Mouse (Mus musculus): ENCODE measurements around the gene Fibin.

Gene Fibin

DNA sequence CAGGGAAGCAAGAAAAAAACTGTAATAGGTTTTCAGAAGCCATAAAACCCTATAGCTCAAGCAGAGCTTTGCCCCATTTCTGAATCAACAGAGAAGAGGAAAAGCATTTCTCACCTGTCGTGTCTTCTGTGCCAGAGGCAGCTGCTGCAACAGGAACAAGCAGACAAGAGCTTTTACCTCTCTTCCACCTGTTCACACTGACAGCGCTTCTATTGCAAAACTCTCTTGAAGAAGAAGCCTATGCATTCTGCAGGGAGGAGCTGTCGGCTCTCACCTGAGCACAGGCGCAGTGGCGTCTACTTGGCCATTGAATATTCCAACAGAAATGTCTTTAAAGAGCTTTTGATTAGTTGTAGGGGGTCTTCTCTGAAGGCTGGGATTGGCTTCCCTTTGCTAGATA, 48.9 kb downstream of the Fibin start:
- DNase-seq (ENCODE audit: low spot score), result no peak

GRCm38 (mm10) chr2:110313305-110313824, 49.6 kb downstream of the Fibin start:
- no peak for DNase-seq (ENCODE audit: low spot score)
